Mouse (Mus musculus) hindbrain, embryonic 12.5 days (tissue): ENCODE data around the gene Cacna1g. TPM values are rescaled to one million over a fixed set of nuclear protein-coding genes. Genes with fewer than 3 reads are reported as not detected.

Source experiments
- ATAC-seq: fragments of 200-750 bp; cut with Nextera tagmentation; 2 replicates; pipeline ENCODE4 v1.8.0; 2017; ENCODE audit warnings: moderate TSS enrichment; ENCODE audit not compliant: low FRiP score
- H3K27ac ChIP-seq: fragments of 300-500 bp; sonication (generic); 2 replicates; pipeline ENCODE4 v1.5.1; 2016; ENCODE audit warnings: mild to moderate bottlenecking
- H3K27me3 ChIP-seq: fragments of 300-500 bp; sonication (generic); 2 replicates; pipeline ENCODE4 v1.6.1; 2016; ENCODE audit warnings: mild to moderate bottlenecking
- H3K36me3 ChIP-seq: fragments of 300-500 bp; sonication (generic); 2 replicates; pipeline ENCODE4 v1.6.1; 2016; ENCODE audit warnings: mild to moderate bottlenecking
- H3K4me1 ChIP-seq: fragments of 300-500 bp; sonication (generic); 2 replicates; pipeline ENCODE4 v1.6.1; 2016
- H3K4me2 ChIP-seq: fragments of 300-500 bp; sonication (generic); replicated peaks from 2 replicates; pipeline ENCODE4 v1.6.1; 2016; ENCODE audit warnings: mild to moderate bottlenecking
- H3K4me3 ChIP-seq: fragments of 300-500 bp; sonication (generic); 2 replicates; pipeline ENCODE4 v1.5.1; 2016; ENCODE audit warnings: mild to moderate bottlenecking
- H3K9ac ChIP-seq: fragments of 300-500 bp; sonication (generic); 2 replicates; pipeline ENCODE4 v1.6.1; 2016; ENCODE audit warnings: mild to moderate bottlenecking, moderate library complexity
- H3K9me3 ChIP-seq: fragments of 300-500 bp; sonication (generic); replicated peaks from 2 replicates; pipeline ENCODE4 v1.6.1; 2016; ENCODE audit warnings: mild to moderate bottlenecking
- WGBS: fragments of 180-500 bp; shearing (Covaris S2); methylation state at CpG from one replicate; pipeline ENCODE4 v1.1.7; 2016; 5-methylcytosine and 5-hydroxymethylcytosine counted together
- polyA plus RNA-seq: library from polyadenylated mRNA; unstranded; fragments of >200 nt; fragmentation: Nextera tagmentation; extraction: Ambion mirVana; gene quantifications from 2 replicates; pipeline ENCODE4 v1.2.1, GENCODE M21; 2016

Cacna1g gene
- polyA plus RNA-seq, 1 experiment from 2014 or later, result 21.4 TPM

GRCm38 (mm10) chr11:94475722-94476121, 1.7 kb upstream of the Cacna1g start:
- H3K9me3 ChIP-seq, result no peaks in the 10 kb centered on the region
- H3K9ac ChIP-seq, result no peak overlapping the region
- peaks cover 47% of the 10 kb centered on the region for H3K4me1 ChIP-seq
- H3K27me3 ChIP-seq, result peaks cover 52% of the 10 kb centered on the region
- no peak overlapping the region for H3K27ac ChIP-seq
- 12% methylated on average over 11 of the region's 11 CpGs for WGBS
- H3K4me3 ChIP-seq, result no peak overlapping the region
- H3K36me3 ChIP-seq, result no peaks in the 10 kb centered on the region
- H3K4me2 ChIP-seq, result 0 out of 2 replicates have a peak overlapping the region, but pooled peaks have one; percentile 3
- ATAC-seq, result no peak

GRCm38 (mm10) chr11:94474544-94474910, 529 bp upstream of the Cacna1g start:
- 1% methylated on average over 11 of the region's 11 CpGs for WGBS
- Histone ChIP-seq H3K36me3 (no peaks in the 10 kb centered on the region), H3K4me2 (peak overlapping the region; percentile 97), H3K4me3 (peak overlapping the region; percentile 88), H3K9me3 (no peaks in the 10 kb centered on the region), H3K27me3 (peaks cover 49% of the 10 kb centered on the region), H3K9ac (no peak overlapping the region), H3K27ac (no peak overlapping the region), H3K4me1 (peaks cover 59% of the 10 kb centered on the region)
- no peak for ATAC-seq

DNA sequence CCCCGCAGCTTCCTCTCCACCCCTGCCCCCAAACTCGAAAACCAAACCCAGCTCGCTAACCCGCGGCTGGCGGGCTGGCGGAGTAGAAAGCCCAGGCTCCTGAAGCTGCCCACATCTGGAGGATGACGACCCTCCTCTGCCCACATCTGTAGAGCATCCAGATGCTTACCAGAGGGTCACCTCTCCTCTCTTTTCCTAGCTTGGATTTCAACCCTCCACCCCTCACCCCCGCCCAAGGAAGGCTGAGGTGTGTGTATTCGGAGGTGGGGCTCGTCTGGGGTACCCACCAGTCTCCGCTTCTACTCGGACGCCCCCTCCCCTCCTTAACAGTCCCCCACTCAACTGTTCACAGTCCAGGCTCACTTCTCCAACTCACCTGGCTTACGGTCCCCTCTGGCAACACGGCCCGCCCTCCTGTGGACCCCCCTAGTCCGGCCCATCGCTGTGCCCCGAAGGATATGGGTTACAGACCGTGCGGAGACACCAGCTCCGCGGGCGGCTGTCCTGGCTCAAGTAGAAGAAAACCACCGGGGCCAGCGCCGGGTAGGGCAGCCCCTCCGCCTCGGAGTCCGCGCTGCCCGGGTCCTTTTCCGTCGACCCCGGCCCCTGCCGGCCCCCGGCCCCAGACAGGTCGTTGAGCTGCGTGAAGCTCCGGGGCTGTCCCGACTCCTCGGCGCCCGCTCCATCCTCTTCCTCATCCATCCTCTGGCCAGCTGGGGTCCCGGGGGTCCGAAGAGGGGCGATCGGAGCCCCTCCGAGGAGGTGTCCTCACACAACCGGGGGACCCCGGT, 887 bp downstream of the Cacna1g start:
- H3K4me3 ChIP-seq, result peak overlapping the region; percentile 88
- peaks cover 73% of the 10 kb centered on the region for H3K4me1 ChIP-seq
- no peaks in the 10 kb centered on the region for H3K9me3 ChIP-seq
- H3K27me3 ChIP-seq, result peaks cover 43% of the 10 kb centered on the region
- peak overlapping the region; percentile 97 for H3K4me2 ChIP-seq
- H3K36me3 ChIP-seq, result no peaks in the 10 kb centered on the region
- H3K27ac ChIP-seq, result peak overlapping the region; percentile 80
- 0 out of 2 replicates have a peak, but pooled peaks have one; percentile 0 for ATAC-seq
- H3K9ac ChIP-seq, result peak overlapping the region; percentile 95
- WGBS, result under 1% methylated on average over 52 of the region's 52 CpGs

DNA sequence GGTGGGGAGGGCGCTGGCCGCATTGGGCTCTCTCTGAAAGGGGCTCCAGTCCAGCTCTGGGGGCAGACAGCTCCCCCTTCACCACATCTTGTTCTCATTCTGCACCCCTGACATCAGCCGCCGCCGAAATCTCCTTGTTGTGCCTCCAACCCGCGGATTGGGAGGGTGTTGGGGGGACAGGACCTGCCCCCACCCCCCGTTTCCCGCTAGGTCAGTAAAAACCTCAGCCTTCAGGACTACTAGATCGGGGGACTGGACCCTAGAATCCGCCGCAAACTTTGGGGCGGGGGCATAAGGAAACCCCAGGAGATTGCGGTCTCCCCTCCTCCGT, 1.4 kb downstream of the Cacna1g start:
- no peaks in the 10 kb centered on the region for H3K9me3 ChIP-seq
- H3K4me3 ChIP-seq, result peak overlapping the region; percentile 88
- peak overlapping the region; percentile 97 for H3K4me2 ChIP-seq
- ATAC-seq, result no peak
- no peaks in the 10 kb centered on the region for H3K36me3 ChIP-seq
- H3K9ac ChIP-seq, result peak overlapping the region; percentile 95
- peaks cover 77% of the 10 kb centered on the region for H3K4me1 ChIP-seq
- H3K27me3 ChIP-seq, result peaks cover 40% of the 10 kb centered on the region
- H3K27ac ChIP-seq, result peak overlapping the region; percentile 80
- WGBS, result 2% methylated on average over 15 of the region's 15 CpGs

DNA sequence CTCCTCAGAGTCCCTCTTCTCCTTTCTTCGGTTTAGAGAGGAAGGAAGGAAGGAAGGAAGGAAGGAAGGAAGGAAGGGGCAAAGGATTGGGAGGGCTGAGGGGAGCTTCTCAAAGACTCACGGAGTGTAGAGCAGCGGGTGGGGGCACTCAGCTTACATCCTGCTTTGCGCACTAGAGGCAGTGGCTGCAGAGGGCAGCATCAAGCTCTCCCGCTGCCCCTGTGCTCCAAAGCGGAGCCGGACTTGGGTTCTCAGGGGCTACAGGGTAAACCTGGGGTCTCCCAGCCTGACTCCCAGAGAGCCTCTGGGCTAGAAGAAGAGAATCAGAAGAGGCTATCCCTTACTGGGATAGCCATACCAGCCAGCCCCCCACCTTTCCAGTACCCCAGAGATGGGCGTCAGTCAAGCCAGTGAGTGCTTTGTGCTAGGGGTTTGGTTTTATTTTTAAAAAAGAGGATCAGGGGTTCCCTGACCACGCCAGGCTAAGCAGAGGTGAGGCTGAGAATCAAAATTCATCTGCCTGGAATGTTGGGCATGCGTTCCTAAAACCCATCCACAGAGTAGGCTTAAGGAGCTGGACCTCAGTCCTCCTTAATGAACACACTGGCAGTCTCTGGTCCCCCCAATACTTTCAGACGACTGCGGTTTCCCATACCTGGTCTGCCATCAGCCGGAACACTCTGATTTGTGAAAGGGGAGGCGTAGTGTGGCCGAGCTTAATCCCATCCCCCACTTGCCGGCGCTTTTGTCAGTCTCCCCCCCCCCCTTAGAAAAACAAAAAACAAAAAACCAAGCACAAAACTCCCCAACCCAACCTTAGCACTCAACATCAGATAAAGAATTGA, 2.0 kb downstream of the Cacna1g start:
- peaks cover 36% of the 10 kb centered on the region for H3K27me3 ChIP-seq
- peak overlapping the region; percentile 80 for H3K27ac ChIP-seq
- peaks cover 78% of the 10 kb centered on the region for H3K4me1 ChIP-seq
- no peaks in the 10 kb centered on the region for H3K36me3 ChIP-seq
- H3K9ac ChIP-seq, result peak overlapping the region; percentile 95
- no peaks in the 10 kb centered on the region for H3K9me3 ChIP-seq
- H3K4me2 ChIP-seq, result peak overlapping the region; percentile 97
- no peak for ATAC-seq
- H3K4me3 ChIP-seq, result peak overlapping the region; percentile 88
- WGBS, result 2% methylated on average over 17 of the region's 17 CpGs

- H3K4me1 ChIP-seq, result peaks cover 76% of the 10 kb centered on the region
- H3K27me3 ChIP-seq, result peaks cover 24% of the 10 kb centered on the region
- H3K4me2 ChIP-seq, result peak overlapping the region; percentile 97
- ATAC-seq, result no peak
- peak overlapping the region; percentile 93 for H3K27ac ChIP-seq
- no peak overlapping the region for H3K9ac ChIP-seq
- H3K4me3 ChIP-seq, result peak overlapping the region; percentile 88
- 24% methylated on average over 6 of the region's 7 CpGs for WGBS
- H3K36me3 ChIP-seq, result no peaks in the 10 kb centered on the region
- no peaks in the 10 kb centered on the region for H3K9me3 ChIP-seq
Observed at GRCm38 (mm10) chr11:94470391-94470790, 3.6 kb downstream of the Cacna1g start.

DNA sequence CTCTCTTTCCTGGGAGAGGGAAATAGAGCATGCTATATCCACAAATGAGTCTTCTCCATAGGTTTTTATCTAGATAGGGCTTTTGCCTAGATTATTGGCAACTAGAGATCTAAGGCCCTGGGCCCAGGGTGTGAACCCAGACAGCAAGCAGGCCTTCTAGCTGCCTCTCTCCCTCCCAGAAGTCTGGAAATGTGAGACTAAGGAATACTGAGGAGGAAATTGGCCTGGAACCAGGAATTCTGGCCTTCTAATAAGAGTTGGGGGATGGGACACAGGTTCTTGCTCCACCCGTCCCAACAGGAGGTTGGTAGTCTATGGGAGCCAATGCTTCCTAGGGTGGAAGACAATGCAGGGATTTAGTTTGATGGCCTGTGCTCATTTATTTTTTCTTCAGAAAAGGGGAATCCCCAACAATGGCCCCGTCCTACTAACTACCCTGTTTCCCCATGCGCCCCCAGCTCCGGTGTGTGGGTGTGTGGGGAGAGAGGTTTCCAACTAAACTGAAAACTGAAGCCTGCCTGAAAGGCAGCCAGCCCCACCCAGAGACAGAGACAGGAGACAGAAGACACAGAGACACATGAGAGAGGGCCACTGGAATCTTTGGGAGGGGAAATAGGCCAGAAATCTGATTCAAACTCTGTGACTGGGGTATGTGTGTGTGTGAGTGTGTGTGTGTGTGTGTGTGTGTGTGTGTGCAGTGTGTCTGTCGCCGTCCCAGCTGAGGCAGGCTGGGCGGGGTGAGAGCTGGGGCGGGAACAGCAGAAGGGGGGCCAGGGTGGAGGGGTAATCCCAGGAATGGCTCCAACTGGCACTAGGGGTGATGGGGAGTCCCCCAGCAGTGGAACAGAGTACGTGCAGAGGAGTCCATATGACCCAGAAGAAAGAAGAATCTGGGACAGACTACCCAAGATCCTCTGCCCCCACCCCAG, 4.6 kb downstream of the Cacna1g start:
- no peaks in the 10 kb centered on the region for H3K36me3 ChIP-seq
- ATAC-seq, result peak; percentile 3; the same call in 1 of the 2 replicates
- peaks cover 14% of the 10 kb centered on the region for H3K27me3 ChIP-seq
- H3K4me3 ChIP-seq, result 0 out of 2 replicates have a peak overlapping the region, but pooled peaks have one; percentile 2
- H3K9ac ChIP-seq, result peak overlapping the region; percentile 41
- peak overlapping the region; percentile 97 for H3K4me2 ChIP-seq
- H3K4me1 ChIP-seq, result peaks cover 76% of the 10 kb centered on the region
- WGBS, result 15% methylated on average over 9 of the region's 9 CpGs
- no peaks in the 10 kb centered on the region for H3K9me3 ChIP-seq
- peak overlapping the region; percentile 93 for H3K27ac ChIP-seq

GRCm38 (mm10) chr11:94468582-94469064, 5.4 kb downstream of the Cacna1g start:
- Histone ChIP-seq H3K9ac (no peak overlapping the region), H3K36me3 (no peaks in the 10 kb centered on the region), H3K27ac (peak overlapping the region; percentile 93), H3K9me3 (no peaks in the 10 kb centered on the region), H3K27me3 (peaks cover 13% of the 10 kb centered on the region), H3K4me3 (no peak overlapping the region), H3K4me1 (peaks cover 76% of the 10 kb centered on the region), H3K4me2 (peak overlapping the region; percentile 97)
- ATAC-seq, result peak; percentile 87
- 16% methylated on average over 4 of the region's 4 CpGs for WGBS

DNA sequence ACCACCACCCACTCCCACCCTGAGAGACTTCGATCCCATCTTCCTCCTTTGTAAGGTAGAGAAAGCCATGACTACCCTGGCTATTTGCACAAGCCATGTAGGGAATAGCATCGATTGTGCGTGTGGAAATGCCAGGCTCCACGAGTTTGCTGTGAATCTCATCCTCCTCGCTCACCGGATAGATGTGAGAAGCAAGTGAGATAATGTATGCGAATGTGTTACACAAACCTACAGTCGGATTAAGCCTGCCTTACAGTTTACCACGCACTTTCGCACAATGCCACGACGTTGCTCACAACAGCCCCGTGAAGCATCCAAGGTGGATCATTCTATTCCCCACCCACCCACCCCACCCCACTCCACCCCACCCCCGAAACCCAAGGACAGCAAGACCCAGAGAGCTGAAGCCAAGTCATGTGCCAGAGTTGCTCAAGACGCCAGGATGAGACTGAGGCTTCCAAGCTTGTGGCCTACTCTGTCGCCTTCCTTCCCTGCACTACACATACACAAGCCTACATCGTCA, 7.6 kb downstream of the Cacna1g start:
- no peak overlapping the region for H3K4me2 ChIP-seq
- no peak overlapping the region for H3K27ac ChIP-seq
- no peak overlapping the region for H3K9ac ChIP-seq
- no peaks in the 10 kb centered on the region for H3K9me3 ChIP-seq
- peaks cover 4% of the 10 kb centered on the region; the same call in 1 of the 2 replicates for H3K27me3 ChIP-seq
- ATAC-seq, result no peak
- H3K4me1 ChIP-seq, result peaks cover 55% of the 10 kb centered on the region
- 93% methylated on average over 17 of the region's 17 CpGs for WGBS
- no peak overlapping the region for H3K4me3 ChIP-seq
- peaks cover 9% of the 10 kb centered on the region for H3K36me3 ChIP-seq

DNA sequence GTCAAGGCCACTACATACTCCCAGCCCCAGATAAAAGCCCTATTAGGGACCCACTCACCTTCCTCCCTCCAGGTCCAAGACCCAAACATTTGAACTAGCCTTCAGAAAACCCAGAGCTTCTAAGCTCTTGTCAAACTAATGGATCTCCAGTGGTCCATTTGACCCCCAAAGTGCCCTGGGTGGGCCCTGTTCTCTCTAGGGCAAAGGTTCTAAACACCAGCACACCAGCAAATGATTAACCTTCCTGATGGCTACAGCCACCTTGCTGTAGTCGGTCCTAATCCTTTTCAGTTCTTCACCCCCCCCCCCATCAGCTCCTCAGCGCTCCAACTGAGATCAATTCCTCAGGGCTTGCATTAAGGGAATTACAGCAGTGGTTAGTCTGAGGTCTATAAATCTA, 9.8 kb downstream of the Cacna1g start:
- Histone ChIP-seq H3K4me3 (no peak overlapping the region), H3K27me3 (no peaks in the 10 kb centered on the region), H3K4me1 (peaks cover 33% of the 10 kb centered on the region), H3K4me2 (no peak overlapping the region), H3K36me3 (peaks cover 26% of the 10 kb centered on the region), H3K9me3 (no peaks in the 10 kb centered on the region), H3K9ac (no peak overlapping the region), H3K27ac (no peak overlapping the region)
- 44% methylated on average over 2 of the region's 2 CpGs for WGBS
- no peak for ATAC-seq

- no peaks in the 10 kb centered on the region for H3K27me3 ChIP-seq
- WGBS, result 94% methylated on average over 11 of the region's 11 CpGs
- H3K9ac ChIP-seq, result no peak overlapping the region
- no peaks in the 10 kb centered on the region for H3K9me3 ChIP-seq
- H3K4me1 ChIP-seq, result peaks cover 17% of the 10 kb centered on the region
- no peak overlapping the region; the same call in 1 of the 2 replicates for H3K27ac ChIP-seq
- H3K4me3 ChIP-seq, result no peak overlapping the region
- H3K36me3 ChIP-seq, result peaks cover 47% of the 10 kb centered on the region
- no peak for ATAC-seq
- H3K4me2 ChIP-seq, result no peak overlapping the region
Observed at GRCm38 (mm10) chr11:94461856-94462255, 12.1 kb downstream of the Cacna1g start.
